ENCODE assay signal across 12 mouse cellular contexts in genomic region chr9:75259656-75260055, GRCm38 (mm10). TPM values are rescaled to one million over a fixed set of nuclear protein-coding genes. Genes with fewer than 3 reads are reported as not detected.
DNase-seq lines count a peak whose midpoint lies in the region; ATAC-seq and TF ChIP-seq lines count a peak whose summit lies in the region.
"Had no signal": no experiment of that assay in that cellular context is flagged by ENCODE, and none has a peak within 500 bp of the region (broad histone marks: within the 10 kb centered on the region; RNA-seq: fewer than 3 reads in every experiment).

No protein-coding gene starts in this region.

- WGBS in embryonic facial prominence, embryonic 11.5 days, result 87% methylated on average over 4 of the region's 4 CpGs
- 91% methylated on average over 4 of the region's 4 CpGs for WGBS in embryonic facial prominence, embryonic 10.5 days
- WGBS in liver, adult 2 months, result 92% methylated on average over 4 of the region's 4 CpGs
- WGBS in liver, embryonic 12.5 days (ENCODE audit: insufficient replicate concordance), result 67% methylated on average over 4 of the region's 4 CpGs

- TF ChIP-seq CTCF in liver, adult 2 months (IDR thresholded peaks at IDR 0.05; ENCODE audit: low read depth, low read length), result peak; percentile 23; the same call in 1 of the 2 replicates

- H3K4me1 ChIP-seq in embryonic facial prominence, embryonic 11.5 days (ENCODE audit: control insufficient read depth, insufficient read depth, low read length), result peaks cover 3% of the 10 kb centered on the region; the same call in 1 of the 2 replicates
- H3K4me1 ChIP-seq in embryonic facial prominence, embryonic 10.5 days, result peaks cover 47% of the 10 kb centered on the region
- no peaks in the 10 kb centered on the region for H3K4me1 ChIP-seq in liver, adult 2 months (ENCODE audit: control insufficient read depth, insufficient read depth, low read length)
- H3K4me1 ChIP-seq in liver, embryonic 12.5 days, result peaks cover 35% of the 10 kb centered on the region

- H3K36me3 ChIP-seq in embryonic facial prominence, embryonic 11.5 days (replicated peaks; ENCODE audit: control insufficient read depth, insufficient read depth, low read depth, low read length), result no peaks in the 10 kb centered on the region
- H3K36me3 ChIP-seq in embryonic facial prominence, embryonic 10.5 days (replicated peaks), result no peaks in the 10 kb centered on the region
- H3K36me3 ChIP-seq in liver, adult 2 months (ENCODE audit: control insufficient read depth, insufficient read depth, low read length), result no peaks in the 10 kb centered on the region
- H3K36me3 ChIP-seq in liver, embryonic 12.5 days, result no peaks in the 10 kb centered on the region
- H3K36me3 ChIP-seq: heart, embryonic 10.5 days; hindbrain, embryonic 13.5 days; limb, embryonic 13.5 days had no signal

- H3K4me3 ChIP-seq in embryonic facial prominence, embryonic 11.5 days (ENCODE audit: low read depth, low read length), result no peak overlapping the region
- no peak overlapping the region for H3K4me3 ChIP-seq in embryonic facial prominence, embryonic 10.5 days
- H3K4me3 ChIP-seq in liver, adult 2 months (ENCODE audit: insufficient read depth, low read depth, low read length), result no peak overlapping the region
- no peak overlapping the region for H3K4me3 ChIP-seq in liver, embryonic 12.5 days
- H3K4me3 ChIP-seq: heart, embryonic 10.5 days; hindbrain, embryonic 13.5 days; limb, embryonic 13.5 days had no signal

- DNase-seq in embryonic facial prominence, embryonic 11.5 days (ENCODE audit: low spot score), result peak; percentile 26
- no peak for DNase-seq in embryonic facial prominence, embryonic 10.5 days (ENCODE audit: low spot score)
- no peak for DNase-seq in liver, adult 2 months (ENCODE audit: extremely low read depth, low read depth, low spot score)
- DNase-seq in ES-CJ7 (ENCODE audit: low read depth, low spot score), result peak; percentile 84
- peak; percentile 57 for DNase-seq in naive thymus-derived CD4-positive, alpha-beta T cell, adult 2 months (ENCODE audit: low read depth)
- no peak for DNase-seq in adrenal gland, postnatal 14 days
- DNase-seq in embryo, embryonic 10 days (ENCODE audit: low spot score), result no peak
- DNase-seq: cerebellum, postnatal 14 days had no signal

- H3K27me3 ChIP-seq in embryonic facial prominence, embryonic 11.5 days (ENCODE audit: control insufficient read depth, insufficient read depth, low read length), result no peaks in the 10 kb centered on the region
- H3K27me3 ChIP-seq in embryonic facial prominence, embryonic 10.5 days (replicated peaks; ENCODE audit: low read depth, poor library complexity, severe bottlenecking), result no peaks in the 10 kb centered on the region
- H3K27me3 ChIP-seq in liver, adult 2 months (ENCODE audit: control insufficient read depth, insufficient read depth, low read length), result no peaks in the 10 kb centered on the region
- no peaks in the 10 kb centered on the region for H3K27me3 ChIP-seq in liver, embryonic 12.5 days (replicated peaks)
- H3K27me3 ChIP-seq: hindbrain, embryonic 13.5 days; limb, embryonic 13.5 days had no signal

- no peaks in the 10 kb centered on the region for H3K9me3 ChIP-seq in embryonic facial prominence, embryonic 11.5 days (replicated peaks; ENCODE audit: control insufficient read depth, low read length)
- H3K9me3 ChIP-seq in embryonic facial prominence, embryonic 10.5 days, result peaks cover 2% of the 10 kb centered on the region; the same call in 1 of the 2 replicates
- no peaks in the 10 kb centered on the region for H3K9me3 ChIP-seq in liver, embryonic 12.5 days (replicated peaks)
- H3K9me3 ChIP-seq: heart, embryonic 10.5 days; hindbrain, embryonic 13.5 days had no signal

- no peak for ATAC-seq in embryonic facial prominence, embryonic 11.5 days (replicated peaks; ENCODE audit: insufficient number of reproducible peaks, low FRiP score, low TSS enrichment, low read depth)
- no peak for ATAC-seq in liver, embryonic 12.5 days

- no peak for TF ChIP-seq POLR2A in liver, adult 2 months (IDR thresholded peaks at IDR 0.05; ENCODE audit: extremely low read depth, insufficient read depth, low read length)

- no peak overlapping the region for H3K27ac ChIP-seq in embryonic facial prominence, embryonic 11.5 days (replicated peaks; ENCODE audit: low read depth, low read length)
- no peak overlapping the region for H3K27ac ChIP-seq in embryonic facial prominence, embryonic 10.5 days (replicated peaks)
- no peak overlapping the region for H3K27ac ChIP-seq in liver, adult 2 months (replicated peaks; ENCODE audit: insufficient read depth, low read depth, low read length)
- no peak overlapping the region for H3K27ac ChIP-seq in liver, embryonic 12.5 days
- H3K27ac ChIP-seq: heart, embryonic 10.5 days; hindbrain, embryonic 13.5 days; limb, embryonic 13.5 days had no signal

- no peaks in the 10 kb centered on the region for H3K79me2 ChIP-seq in liver, adult 2 months (ENCODE audit: control insufficient read depth, insufficient read depth, low read length)

- H3K9ac ChIP-seq in embryonic facial prominence, embryonic 11.5 days (replicated peaks; ENCODE audit: low read length), result no peak overlapping the region
- no peak overlapping the region for H3K9ac ChIP-seq in liver, adult 2 months (ENCODE audit: low read depth, low read length)
- no peak overlapping the region for H3K9ac ChIP-seq in liver, embryonic 12.5 days
- H3K9ac ChIP-seq: hindbrain, embryonic 13.5 days; limb, embryonic 13.5 days had no signal

- no peak overlapping the region for H3K4me2 ChIP-seq in embryonic facial prominence, embryonic 11.5 days (ENCODE audit: low read depth, low read length)
- no peak overlapping the region for H3K4me2 ChIP-seq in liver, embryonic 12.5 days
- H3K4me2 ChIP-seq: hindbrain, embryonic 13.5 days; limb, embryonic 13.5 days had no signal

RNA-seq across cellular contexts. Expression of gene Myo5c, which starts 27.8 kb away (rescaled TPM):
- 0.85 and 1.0 TPM in 2 replicates for polyA plus RNA-seq in embryonic facial prominence, embryonic 11.5 days (2014; fragmentation: Nextera tagmentation; extraction: Ambion mirVana)
- polyA plus RNA-seq in embryonic facial prominence, embryonic 10.5 days (2016; fragmentation: Nextera tagmentation; extraction: Ambion mirVana), result 1.2 and 1.3 TPM in 2 replicates
- 0.18 and 0.20 TPM in 2 replicates for total RNA-seq in liver, adult 2 months (2014; rRNA removed)
- 0.07 and 0.12 TPM in 2 replicates for polyA plus RNA-seq in liver, adult 2 months (2012; rRNA removed)
- 0.41 and 0.49 TPM in 2 replicates for polyA plus RNA-seq in liver, embryonic 12.5 days (2016; fragmentation: Nextera tagmentation; extraction: Ambion mirVana)
- total RNA-seq in adrenal gland, postnatal 14 days (2021), result 7.0 and 7.3 TPM in 2 replicates

RNA-seq across cellular contexts. Expression of gene Gnb5, which starts 46.4 kb away (rescaled TPM):
- polyA plus RNA-seq in embryonic facial prominence, embryonic 11.5 days (2014; fragmentation: Nextera tagmentation; extraction: Ambion mirVana), result 32.0 and 34.3 TPM in 2 replicates
- polyA plus RNA-seq in embryonic facial prominence, embryonic 10.5 days (2016; fragmentation: Nextera tagmentation; extraction: Ambion mirVana), result 22.4 and 24.5 TPM in 2 replicates
- total RNA-seq in liver, adult 2 months (2014; rRNA removed), result 0.74 and 1.1 TPM in 2 replicates
- 0.45 and 0.78 TPM in 2 replicates for polyA plus RNA-seq in liver, adult 2 months (2012; rRNA removed)
- polyA plus RNA-seq in liver, embryonic 12.5 days (2016; fragmentation: Nextera tagmentation; extraction: Ambion mirVana), result 3.5 and 3.9 TPM in 2 replicates
- total RNA-seq in adrenal gland, postnatal 14 days (2021), result 30.0 and 32.6 TPM in 2 replicates

Comparison
In these comparisons a context has a peak if more than half of its experiments do, and no peak if none do; other contexts are left out.
1. DNase-seq: peak in embryonic facial prominence, embryonic 11.5 days (single experiment), ES-CJ7 (single experiment) and naive thymus-derived CD4-positive, alpha-beta T cell, adult 2 months (single experiment); none in embryonic facial prominence, embryonic 10.5 days (single experiment), liver, adult 2 months (single experiment), adrenal gland, postnatal 14 days (single experiment) and embryo, embryonic 10 days (single experiment).